Mouse (Mus musculus) spleen, adult 2 months (tissue): ENCODE measurements around the gene Pknox2. TPM values are rescaled to one million over a fixed set of nuclear protein-coding genes. Genes with fewer than 3 reads are reported as not detected.

Source experiments
- DNase-seq, 2 experiments: peaks; one replicate each; pipeline versions ENCODE4 v3.0.0 to v3.0.0-alpha.2; 2012 to 2021; ENCODE audit warnings: low spot score in 2 of 2, low read depth in 1 of 2
- H3K27ac ChIP-seq: fragments of 200-500 bp; 2 replicates; pipeline ENCODE4 v1.5.1; 2012; ENCODE audit warnings: low read length, inconsistent platforms; ENCODE audit not compliant: insufficient read depth
- H3K27me3 ChIP-seq: fragments of 200-500 bp; 2 replicates; pipeline ENCODE4 v1.6.1; 2012; ENCODE audit warnings: mild to moderate bottlenecking, moderate library complexity, low read length, inconsistent platforms; ENCODE audit not compliant: control insufficient read depth, insufficient read depth
- H3K36me3 ChIP-seq: fragments of 200-500 bp; 2 replicates; pipeline ENCODE4 v1.6.1; 2012; ENCODE audit warnings: mild to moderate bottlenecking, low read length, inconsistent platforms; ENCODE audit not compliant: control insufficient read depth, insufficient read depth
- H3K4me1 ChIP-seq: fragments of 200-500 bp; 2 replicates; pipeline ENCODE4 v1.6.1; 2011; ENCODE audit warnings: inconsistent platforms; ENCODE audit not compliant: control insufficient read depth, insufficient read depth, insufficient read length
- H3K4me3 ChIP-seq: fragments of 200-500 bp; 2 replicates; pipeline ENCODE4 v1.5.1; 2011; ENCODE audit warnings: mild to moderate bottlenecking, inconsistent platforms; ENCODE audit not compliant: insufficient read depth, insufficient read length; ENCODE audit errors: extremely low read depth
- CTCF ChIP-seq: fragments of 200-500 bp; IDR thresholded peaks from 2 replicates; pipeline ENCODE4 v1.5.1; 2011; ENCODE audit warnings: mild to moderate bottlenecking, inconsistent platforms; ENCODE audit not compliant: insufficient read depth, insufficient read length, insufficient replicate concordance; ENCODE audit errors: extremely low read depth
- POLR2A ChIP-seq: fragments of 200-500 bp; IDR thresholded peaks from 2 replicates; pipeline ENCODE4 v1.6.1; 2011; ENCODE audit warnings: low read depth, low read length, inconsistent platforms
- WGBS: fragments of 180-500 bp; shearing (Covaris S2); methylation state at CpG from one replicate; pipeline ENCODE4 v1.1.7; 2018; 5-methylcytosine and 5-hydroxymethylcytosine counted together
- polyA plus RNA-seq: library from polyadenylated mRNA; depleted of rRNA; stranded (reverse); fragments of >200 nt; gene quantifications from 2 replicates; pipeline ENCODE4 v1.2.3, GENCODE M21; 2012

Pknox2 gene
- polyA plus RNA-seq, 1 experiment: 2.9 TPM

DNA sequence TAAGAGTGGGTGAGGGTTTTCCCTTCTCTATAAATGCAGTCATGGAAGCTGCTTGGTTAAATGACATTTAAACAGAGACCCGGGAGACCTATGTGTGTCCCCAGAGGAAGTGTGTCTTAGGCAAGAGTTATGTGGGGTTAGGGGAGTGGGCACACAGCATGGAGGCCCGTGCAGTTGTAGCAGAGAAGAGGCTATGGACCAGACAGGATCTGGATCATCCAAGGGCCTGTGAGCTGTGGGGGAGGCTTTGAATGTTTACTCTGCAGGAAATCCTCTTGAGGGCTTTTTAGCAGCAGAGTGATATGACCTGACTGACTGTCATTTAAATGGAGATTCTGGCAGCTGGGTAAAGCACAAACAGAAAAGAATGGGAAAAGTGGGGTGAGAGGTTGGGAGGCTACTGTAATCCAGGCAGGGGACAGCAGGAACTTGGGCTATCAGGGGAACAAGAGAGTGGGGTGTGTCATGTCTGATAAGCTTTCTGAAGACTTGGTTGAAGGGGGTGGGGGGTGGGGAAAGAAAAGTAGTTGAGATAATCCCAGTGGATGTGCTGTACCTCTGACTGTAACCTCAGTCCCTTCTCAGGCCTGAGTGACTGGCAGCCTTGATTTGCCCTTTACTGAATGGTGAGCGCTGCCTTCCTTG is 125.5 kb downstream of the Pknox2 start:
- TF ChIP-seq CTCF (no peak), POLR2A (no peak)
- DNase-seq: no peak
- H3K4me3 ChIP-seq: no peak overlapping the region
- H3K27me3 ChIP-seq: no peaks in the 10 kb centered on the region
- no peaks in the 10 kb centered on the region for H3K36me3 ChIP-seq
- WGBS: 30% methylated on average over 3 of the region's 3 CpGs
- no peak overlapping the region for H3K27ac ChIP-seq
- H3K4me1 ChIP-seq: no peaks in the 10 kb centered on the region

DNA sequence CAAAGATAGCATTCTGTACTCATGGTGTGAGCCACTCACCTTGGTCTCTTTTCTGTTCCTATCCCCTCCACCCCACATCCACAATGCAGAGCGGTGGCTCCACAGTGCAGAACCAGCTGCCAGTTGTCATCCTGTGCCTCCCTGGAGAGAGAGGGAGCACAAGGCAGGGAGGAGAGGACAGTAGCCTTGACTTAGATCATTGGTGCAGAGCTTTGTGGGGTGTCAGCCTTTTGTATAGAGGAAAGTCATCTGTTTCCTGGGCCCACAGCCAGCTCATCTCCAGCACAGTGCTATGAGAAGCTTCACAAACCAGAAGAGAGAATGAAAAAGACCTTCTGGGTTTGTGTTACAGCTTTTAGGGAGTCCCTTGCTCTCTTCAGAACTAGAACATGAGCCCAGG is 129.1 kb downstream of the Pknox2 start:
- no peak for DNase-seq
- Histone ChIP-seq H3K4me3 (no peak overlapping the region), H3K4me1 (no peaks in the 10 kb centered on the region), H3K27ac (no peak overlapping the region), H3K36me3 (no peaks in the 10 kb centered on the region), H3K27me3 (no peaks in the 10 kb centered on the region)
- 85% methylated on average over 1 of the region's 1 CpGs for WGBS
- TF ChIP-seq POLR2A (no peak), CTCF (no peak)

GRCm38 (mm10) chr9:37017169-37017568 is 130.0 kb downstream of the Pknox2 start:
- Histone ChIP-seq H3K36me3 (no peaks in the 10 kb centered on the region), H3K4me3 (no peak overlapping the region), H3K4me1 (no peaks in the 10 kb centered on the region), H3K27ac (no peak overlapping the region), H3K27me3 (no peaks in the 10 kb centered on the region)
- DNase-seq: no peak
- TF ChIP-seq CTCF (no peak), POLR2A (no peak)
- 86% methylated on average over 7 of the region's 7 CpGs for WGBS

DNA sequence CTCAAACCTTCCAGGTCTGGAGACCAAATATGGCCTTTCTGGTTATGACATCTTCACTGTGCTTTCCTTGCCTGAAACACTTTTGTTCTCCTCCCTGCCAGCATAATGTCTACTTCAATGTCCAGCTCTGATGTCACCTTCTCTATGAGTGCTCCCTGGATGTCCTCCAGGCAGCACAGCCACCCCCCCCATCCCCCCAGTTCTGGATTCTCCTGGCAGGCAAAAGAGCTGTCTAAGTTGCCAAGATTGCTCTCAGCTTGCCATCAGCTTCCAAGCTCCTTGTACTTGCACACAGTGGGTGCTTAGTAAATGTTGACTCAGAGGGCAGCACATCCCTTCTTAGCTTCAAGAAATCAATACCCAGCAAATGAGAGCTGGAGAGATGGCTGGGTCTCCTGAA is 131.0 kb downstream of the Pknox2 start:
- H3K4me3 ChIP-seq: no peak overlapping the region
- no peak overlapping the region for H3K27ac ChIP-seq
- no peaks in the 10 kb centered on the region for H3K27me3 ChIP-seq
- H3K4me1 ChIP-seq: no peaks in the 10 kb centered on the region
- DNase-seq: no peak
- TF ChIP-seq POLR2A (no peak), CTCF (no peak)
- H3K36me3 ChIP-seq: no peaks in the 10 kb centered on the region

DNA sequence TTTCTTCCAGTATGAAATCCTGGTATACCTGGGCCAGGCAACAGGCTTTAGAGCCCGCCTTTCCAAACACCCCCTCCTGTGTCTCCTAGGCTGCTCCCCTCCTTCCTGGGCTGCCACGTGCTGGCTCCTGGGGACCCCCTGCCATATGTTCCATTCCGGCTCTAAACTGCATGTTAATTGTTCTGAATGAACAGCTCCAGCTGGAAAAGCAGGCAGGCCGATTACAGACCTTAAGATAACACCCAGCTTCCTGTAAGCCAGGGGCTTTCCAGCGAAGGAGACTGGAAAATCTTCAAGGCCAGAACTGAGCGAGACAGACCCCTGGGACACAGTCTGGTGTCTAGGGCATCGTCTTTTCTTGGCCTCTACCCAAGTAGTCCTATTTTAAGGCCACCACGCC is 133.6 kb downstream of the Pknox2 start:
- WGBS: 58% methylated on average over 8 of the region's 8 CpGs
- H3K27ac ChIP-seq: no peak overlapping the region
- DNase-seq: no peak
- H3K27me3 ChIP-seq: no peaks in the 10 kb centered on the region
- H3K36me3 ChIP-seq: no peaks in the 10 kb centered on the region
- TF ChIP-seq CTCF: no peak
- TF ChIP-seq POLR2A: no peak
- no peaks in the 10 kb centered on the region for H3K4me1 ChIP-seq
- H3K4me3 ChIP-seq: no peak overlapping the region

- H3K4me3 ChIP-seq: no peak overlapping the region
- TF ChIP-seq POLR2A (no peak), CTCF (no peak)
- DNase-seq: no peak
- no peaks in the 10 kb centered on the region for H3K36me3 ChIP-seq
- 78% methylated on average over 5 of the region's 5 CpGs for WGBS
- H3K27ac ChIP-seq: no peak overlapping the region
- no peaks in the 10 kb centered on the region for H3K27me3 ChIP-seq
- H3K4me1 ChIP-seq: no peaks in the 10 kb centered on the region
Observed at GRCm38 (mm10) chr9:37008090-37008489, 139.1 kb downstream of the Pknox2 start.

DNA sequence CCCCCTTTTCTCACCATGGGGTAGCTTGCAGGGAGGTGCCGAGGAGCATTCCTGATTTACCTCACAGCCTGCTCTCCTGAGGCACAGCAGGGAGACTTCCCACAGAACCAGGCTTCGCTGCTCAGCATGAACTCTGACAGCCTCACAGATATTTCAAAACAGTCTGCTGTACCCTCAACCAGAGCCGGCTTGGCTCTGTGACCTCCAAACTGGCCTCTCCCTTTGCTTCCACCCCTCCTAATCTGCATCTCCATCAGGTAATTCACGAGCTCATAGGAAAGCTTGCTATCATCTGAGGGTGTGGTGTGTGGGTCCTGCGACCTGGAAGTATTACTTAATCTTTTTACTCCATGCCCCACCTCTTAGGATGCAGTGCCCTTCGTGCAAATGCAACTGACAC is 142.5 kb downstream of the Pknox2 start:
- TF ChIP-seq POLR2A (no peak), CTCF (no peak)
- Histone ChIP-seq H3K36me3 (no peaks in the 10 kb centered on the region), H3K4me3 (no peak overlapping the region), H3K4me1 (no peaks in the 10 kb centered on the region), H3K27me3 (no peaks in the 10 kb centered on the region), H3K27ac (no peak overlapping the region)
- no peak for DNase-seq
- 60% methylated on average over 6 of the region's 6 CpGs for WGBS
